11 mouse cellular contexts compared by ENCODE assay signal in genomic region chr6:52955304-52955703, GRCm38 (mm10).
DNase-seq lines count a peak whose midpoint lies in the region; ATAC-seq lines count a peak whose summit lies in the region.
"Had no signal": no experiment of that assay in that cellular context is flagged by ENCODE, and none has a peak within 500 bp of the region (broad histone marks: within the 10 kb centered on the region; RNA-seq: fewer than 3 reads in every experiment).

No protein-coding gene starts in this region.

- DNase-seq in heart, embryonic 10.5 days (ENCODE audit: low spot score): no peak
- DNase-seq in adipocyte (ENCODE audit: low spot score): peak; percentile 15
- DNase-seq in embryo, embryonic 9.5 days (ENCODE audit: extremely low spot score): no peak
- no peak for DNase-seq in kidney, postnatal 14 days
- DNase-seq in kidney, adult 9 months: no peak
- DNase-seq: layer of hippocampus, adult 9-11 months had no signal

- H3K27ac ChIP-seq in heart, embryonic 16.5 days (ENCODE audit: low read length): 0 out of 2 replicates have a peak overlapping the region, but pooled peaks have one; percentile 32
- no peak overlapping the region; the same call in 1 of the 2 replicates for H3K27ac ChIP-seq in heart, embryonic 10.5 days
- peak overlapping the region; percentile 45; the same call in 1 of the 2 replicates for H3K27ac ChIP-seq in limb, embryonic 12.5 days
- peak overlapping the region; percentile 41; the same call in 1 of the 2 replicates for H3K27ac ChIP-seq in stomach, embryonic 15.5 days
- H3K27ac ChIP-seq: limb, embryonic 13.5 days; midbrain, embryonic 12.5 days had no signal

- H3K9ac ChIP-seq in heart, embryonic 16.5 days (ENCODE audit: low read length): no peak overlapping the region
- H3K9ac ChIP-seq in limb, embryonic 12.5 days (replicated peaks): no peak overlapping the region
- no peak overlapping the region for H3K9ac ChIP-seq in stomach, embryonic 15.5 days
- H3K9ac ChIP-seq: limb, embryonic 13.5 days; midbrain, embryonic 12.5 days had no signal

- H3K4me2 ChIP-seq in heart, embryonic 16.5 days (ENCODE audit: low read depth, low read length): no peak overlapping the region
- H3K4me2 ChIP-seq in limb, embryonic 12.5 days: no peak overlapping the region
- no peak overlapping the region for H3K4me2 ChIP-seq in stomach, embryonic 15.5 days
- H3K4me2 ChIP-seq: limb, embryonic 13.5 days; midbrain, embryonic 12.5 days had no signal

- no peaks in the 10 kb centered on the region for H3K27me3 ChIP-seq in heart, embryonic 16.5 days (ENCODE audit: control insufficient read depth, insufficient read depth, low read length)
- no peaks in the 10 kb centered on the region for H3K27me3 ChIP-seq in heart, embryonic 10.5 days (ENCODE audit: insufficient read depth, poor library complexity, severe bottlenecking)
- H3K27me3 ChIP-seq in limb, embryonic 12.5 days: no peaks in the 10 kb centered on the region
- no peaks in the 10 kb centered on the region for H3K27me3 ChIP-seq in stomach, embryonic 15.5 days (replicated peaks)
- H3K27me3 ChIP-seq: limb, embryonic 13.5 days; midbrain, embryonic 12.5 days had no signal

- H3K4me3 ChIP-seq in heart, embryonic 16.5 days (ENCODE audit: low read length): no peak overlapping the region
- no peak overlapping the region for H3K4me3 ChIP-seq in heart, embryonic 10.5 days
- H3K4me3 ChIP-seq in limb, embryonic 12.5 days (replicated peaks): no peak overlapping the region
- no peak overlapping the region for H3K4me3 ChIP-seq in stomach, embryonic 15.5 days (replicated peaks)
- H3K4me3 ChIP-seq: limb, embryonic 13.5 days; midbrain, embryonic 12.5 days had no signal

- H3K9me3 ChIP-seq in heart, embryonic 16.5 days (replicated peaks; ENCODE audit: control insufficient read depth, low read length): no peaks in the 10 kb centered on the region
- H3K9me3 ChIP-seq in heart, embryonic 10.5 days: no peaks in the 10 kb centered on the region
- no peaks in the 10 kb centered on the region for H3K9me3 ChIP-seq in limb, embryonic 12.5 days
- no peaks in the 10 kb centered on the region for H3K9me3 ChIP-seq in stomach, embryonic 15.5 days
- H3K9me3 ChIP-seq: limb, embryonic 13.5 days; midbrain, embryonic 12.5 days had no signal

- ATAC-seq in heart, embryonic 16.5 days (replicated peaks; ENCODE audit: extremely low read depth, insufficient read depth, low FRiP score): 0 out of 2 replicates have a peak, but pooled peaks have one; percentile 45
- no peak for ATAC-seq in limb, embryonic 12.5 days (ENCODE audit: insufficient number of reproducible peaks, insufficient read depth, low FRiP score, low TSS enrichment, low read depth)
- no peak for ATAC-seq in stomach, embryonic 15.5 days (ENCODE audit: insufficient read depth, low FRiP score, low read depth)

- no peaks in the 10 kb centered on the region for H3K36me3 ChIP-seq in heart, embryonic 16.5 days (ENCODE audit: control insufficient read depth, insufficient read depth)
- H3K36me3 ChIP-seq in heart, embryonic 10.5 days: no peaks in the 10 kb centered on the region
- H3K36me3 ChIP-seq in limb, embryonic 12.5 days: no peaks in the 10 kb centered on the region
- H3K36me3 ChIP-seq in stomach, embryonic 15.5 days: no peaks in the 10 kb centered on the region
- H3K36me3 ChIP-seq: limb, embryonic 13.5 days; midbrain, embryonic 12.5 days had no signal

- 59% methylated on average over 2 of the region's 2 CpGs for WGBS in heart, embryonic 16.5 days
- WGBS in heart, embryonic 10.5 days: 77% methylated on average over 2 of the region's 2 CpGs
- WGBS in limb, embryonic 12.5 days: 81% methylated on average over 2 of the region's 2 CpGs
- 56% methylated on average over 2 of the region's 2 CpGs for WGBS in stomach, embryonic 15.5 days

- H3K4me1 ChIP-seq in heart, embryonic 16.5 days (ENCODE audit: control insufficient read depth, insufficient read depth, low read length): peaks cover 8% of the 10 kb centered on the region
- H3K4me1 ChIP-seq in heart, embryonic 10.5 days: peaks cover 32% of the 10 kb centered on the region
- peaks cover 54% of the 10 kb centered on the region for H3K4me1 ChIP-seq in limb, embryonic 12.5 days (replicated peaks)
- peaks cover 12% of the 10 kb centered on the region; the same call in 1 of the 2 replicates for H3K4me1 ChIP-seq in stomach, embryonic 15.5 days
